Mouse (Mus musculus): ENCODE data around the gene Chrne. TPM values are rescaled to one million over a fixed set of nuclear protein-coding genes. Genes with fewer than 3 reads are reported as not detected.

Chrne gene
- polyA plus RNA-seq, 1 experiment from 2014 or later, result not detected

- peaks cover 8% of the 10 kb centered on the region for H3K36me3 ChIP-seq (ENCODE audit: control insufficient read depth, insufficient read depth, low read length)
- no peak overlapping the region; the same call in 1 of the 2 replicates for H3K4me2 ChIP-seq
- peaks cover 30% of the 10 kb centered on the region for H3K4me1 ChIP-seq (replicated peaks; ENCODE audit: control insufficient read depth, insufficient read depth, low read length)
- no peak overlapping the region for H3K4me3 ChIP-seq (ENCODE audit: low read depth, low read length)
- H3K27me3 ChIP-seq (replicated peaks; ENCODE audit: control insufficient read depth, insufficient read depth, low read length), result no peaks in the 10 kb centered on the region
- H3K9me3 ChIP-seq (ENCODE audit: control insufficient read depth, low read length), result no peaks in the 10 kb centered on the region
- WGBS, result 75% methylated on average over 5 of the region's 5 CpGs
- ATAC-seq (replicated peaks; ENCODE audit: low FRiP score) (no peak), DNase-seq (ENCODE audit: low spot score) (no peak)
- H3K27ac ChIP-seq (ENCODE audit: low read depth, low read length), result no peak overlapping the region; the same call in 1 of the 2 replicates
- H3K9ac ChIP-seq (ENCODE audit: low read depth, low read length), result 0 out of 2 replicates have a peak overlapping the region, but pooled peaks have one; percentile 26
Observed at GRCm38 (mm10) chr11:70658521-70658920, 39.5 kb upstream of the Chrne start.

GRCm38 (mm10) chr11:70657991-70658390 is 39.0 kb upstream of the Chrne start:
- 59% methylated on average over 9 of the region's 9 CpGs for WGBS

GRCm38 (mm10) chr11:70657573-70657972 is 38.6 kb upstream of the Chrne start:
- Histone ChIP-seq H3K36me3 (ENCODE audit: control insufficient read depth, insufficient read depth, low read length) (peaks cover 6% of the 10 kb centered on the region), H3K27me3 (replicated peaks; ENCODE audit: control insufficient read depth, insufficient read depth, low read length) (no peaks in the 10 kb centered on the region), H3K4me1 (replicated peaks; ENCODE audit: control insufficient read depth, insufficient read depth, low read length) (peaks cover 34% of the 10 kb centered on the region), H3K9me3 (ENCODE audit: control insufficient read depth, low read length) (no peaks in the 10 kb centered on the region), H3K9ac (ENCODE audit: low read depth, low read length) (0 out of 2 replicates have a peak overlapping the region, but pooled peaks have one; percentile 25), H3K4me2 (peak overlapping the region; percentile 92), H3K4me3 (ENCODE audit: low read depth, low read length) (no peak overlapping the region), H3K27ac (ENCODE audit: low read depth, low read length) (peak overlapping the region; percentile 100)
- ATAC-seq (replicated peaks; ENCODE audit: low FRiP score), result no peak
- no peak for DNase-seq (ENCODE audit: low spot score)
- 42% methylated on average over 6 of the region's 6 CpGs for WGBS

More at GRCm38 (mm10) chr11:70657991-70658390, 39.0 kb upstream of the Chrne start:
- no peaks in the 10 kb centered on the region for H3K27me3 ChIP-seq (replicated peaks; ENCODE audit: control insufficient read depth, insufficient read depth, low read length)
- 0 out of 2 replicates have a peak overlapping the region, but pooled peaks have one; percentile 25 for H3K9ac ChIP-seq (ENCODE audit: low read depth, low read length)
- peaks cover 5% of the 10 kb centered on the region for H3K36me3 ChIP-seq (ENCODE audit: control insufficient read depth, insufficient read depth, low read length)
- no peak overlapping the region for H3K27ac ChIP-seq (ENCODE audit: low read depth, low read length)
- peaks cover 30% of the 10 kb centered on the region for H3K4me1 ChIP-seq (replicated peaks; ENCODE audit: control insufficient read depth, insufficient read depth, low read length)
- no peaks in the 10 kb centered on the region for H3K9me3 ChIP-seq (ENCODE audit: control insufficient read depth, low read length)
- H3K4me3 ChIP-seq (ENCODE audit: low read depth, low read length), result no peak overlapping the region
- DNase-seq (ENCODE audit: low spot score) (no peak), ATAC-seq (replicated peaks; ENCODE audit: low FRiP score) (no peak)
- H3K4me2 ChIP-seq, result peak overlapping the region; percentile 92

- peaks cover 40% of the 10 kb centered on the region for H3K4me1 ChIP-seq (replicated peaks; ENCODE audit: control insufficient read depth, insufficient read depth, low read length)
- peak within 1 kb of the TSS; percentile 92 for H3K4me2 ChIP-seq
- no peak for DNase-seq (ENCODE audit: low spot score)
Observed at GRCm38 (mm10) chr11:70656964-70657363, 37.9 kb upstream of the Chrne start, which contains the start of gene Eno3. Gene Eno3, plus strand, starts transcription at chr11:70657202.

GRCm38 (mm10) chr11:70656456-70656927 is 37.5 kb upstream of the Chrne start:
- Histone ChIP-seq H3K4me3 (ENCODE audit: low read depth, low read length) (peak overlapping the region; percentile 100), H3K36me3 (ENCODE audit: control insufficient read depth, insufficient read depth, low read length) (peaks cover 13% of the 10 kb centered on the region), H3K27ac (ENCODE audit: low read depth, low read length) (peak overlapping the region; percentile 100), H3K27me3 (replicated peaks; ENCODE audit: control insufficient read depth, insufficient read depth, low read length) (no peaks in the 10 kb centered on the region), H3K4me2 (peak overlapping the region; percentile 92), H3K9ac (ENCODE audit: low read depth, low read length) (peak overlapping the region; percentile 100), H3K9me3 (ENCODE audit: control insufficient read depth, low read length) (no peaks in the 10 kb centered on the region), H3K4me1 (replicated peaks; ENCODE audit: control insufficient read depth, insufficient read depth, low read length) (peaks cover 44% of the 10 kb centered on the region)
- DNase-seq (ENCODE audit: low spot score), result no peak
- no peak for ATAC-seq (replicated peaks; ENCODE audit: low FRiP score)
- WGBS, result 11% methylated on average over 16 of the region's 16 CpGs

More at GRCm38 (mm10) chr11:70656964-70657363, 37.9 kb upstream of the Chrne start, which contains the start of gene Eno3:
- 8% methylated on average over 3 of the region's 3 CpGs for WGBS
- no peaks in the 10 kb centered on the region for H3K27me3 ChIP-seq (replicated peaks; ENCODE audit: control insufficient read depth, insufficient read depth, low read length)
- H3K9ac ChIP-seq (ENCODE audit: low read depth, low read length), result peak within 1 kb of the TSS; percentile 100
- no peaks in the 10 kb centered on the region for H3K9me3 ChIP-seq (ENCODE audit: control insufficient read depth, low read length)
- H3K4me3 ChIP-seq (ENCODE audit: low read depth, low read length), result peak within 1 kb of the TSS; percentile 100
- ATAC-seq (replicated peaks; ENCODE audit: low FRiP score), result no peak
- H3K27ac ChIP-seq (ENCODE audit: low read depth, low read length), result peak within 1 kb of the TSS; percentile 100
- H3K36me3 ChIP-seq (ENCODE audit: control insufficient read depth, insufficient read depth, low read length), result peaks cover 11% of the 10 kb centered on the region

GRCm38 (mm10) chr11:70655571-70656455 is 36.8 kb upstream of the Chrne start:
- peak overlapping the region; percentile 100 for H3K27ac ChIP-seq (ENCODE audit: low read depth, low read length)
- under 1% methylated on average over 61 of the region's 61 CpGs for WGBS
- H3K4me1 ChIP-seq (replicated peaks; ENCODE audit: control insufficient read depth, insufficient read depth, low read length), result peaks cover 51% of the 10 kb centered on the region

GRCm38 (mm10) chr11:70654923-70655570 is 36.0 kb upstream of the Chrne start:
- Histone ChIP-seq H3K36me3 (ENCODE audit: control insufficient read depth, insufficient read depth, low read length) (peaks cover 23% of the 10 kb centered on the region), H3K9ac (ENCODE audit: low read depth, low read length) (peak overlapping the region; percentile 100), H3K4me1 (replicated peaks; ENCODE audit: control insufficient read depth, insufficient read depth, low read length) (peaks cover 58% of the 10 kb centered on the region), H3K27me3 (replicated peaks; ENCODE audit: control insufficient read depth, insufficient read depth, low read length) (no peaks in the 10 kb centered on the region), H3K4me2 (peak overlapping the region; percentile 92), H3K9me3 (ENCODE audit: control insufficient read depth, low read length) (no peaks in the 10 kb centered on the region), H3K27ac (ENCODE audit: low read depth, low read length) (peak overlapping the region; percentile 100), H3K4me3 (ENCODE audit: low read depth, low read length) (peak overlapping the region; percentile 100)
- DNase-seq (ENCODE audit: low spot score) (peak; percentile 85), ATAC-seq (replicated peaks; ENCODE audit: low FRiP score) (peak; percentile 61)
- under 1% methylated on average over 48 of the region's 48 CpGs for WGBS

More at GRCm38 (mm10) chr11:70655571-70656455, 36.8 kb upstream of the Chrne start:
- DNase-seq (ENCODE audit: low spot score) (peak; percentile 83), ATAC-seq (replicated peaks; ENCODE audit: low FRiP score) (peak; percentile 37)
- Histone ChIP-seq H3K9me3 (ENCODE audit: control insufficient read depth, low read length) (no peaks in the 10 kb centered on the region), H3K9ac (ENCODE audit: low read depth, low read length) (peak overlapping the region; percentile 100), H3K27me3 (replicated peaks; ENCODE audit: control insufficient read depth, insufficient read depth, low read length) (no peaks in the 10 kb centered on the region), H3K4me3 (ENCODE audit: low read depth, low read length) (peak overlapping the region; percentile 100), H3K36me3 (ENCODE audit: control insufficient read depth, insufficient read depth, low read length) (peaks cover 17% of the 10 kb centered on the region), H3K4me2 (peak overlapping the region; percentile 92)

- peaks cover 30% of the 10 kb centered on the region for H3K36me3 ChIP-seq (ENCODE audit: control insufficient read depth, insufficient read depth, low read length)
- DNase-seq (ENCODE audit: low spot score) (peak; percentile 81), ATAC-seq (replicated peaks; ENCODE audit: low FRiP score) (peak; percentile 55)
- H3K4me2 ChIP-seq, result peak within 1 kb of the TSS; percentile 92
- peaks cover 65% of the 10 kb centered on the region for H3K4me1 ChIP-seq (replicated peaks; ENCODE audit: control insufficient read depth, insufficient read depth, low read length)
- H3K9me3 ChIP-seq (ENCODE audit: control insufficient read depth, low read length), result no peaks in the 10 kb centered on the region
- H3K4me3 ChIP-seq (ENCODE audit: low read depth, low read length), result peak within 1 kb of the TSS; percentile 100
- under 1% methylated on average over 60 of the region's 61 CpGs for WGBS
- H3K27me3 ChIP-seq (replicated peaks; ENCODE audit: control insufficient read depth, insufficient read depth, low read length), result no peaks in the 10 kb centered on the region
- H3K27ac ChIP-seq (ENCODE audit: low read depth, low read length), result peak within 1 kb of the TSS; percentile 100
- peak within 1 kb of the TSS; percentile 100 for H3K9ac ChIP-seq (ENCODE audit: low read depth, low read length)
Observed at GRCm38 (mm10) chr11:70654198-70654922, 35.3 kb upstream of the Chrne start, which contains the start of gene Pfn1. Gene Pfn1, minus strand, starts transcription at chr11:70654644.

Measured in liver, embryonic 11.5 days (tissue).